Mouse (Mus musculus): ENCODE results near the gene Mast4. TPM values are rescaled to one million over a fixed set of nuclear protein-coding genes. Genes with fewer than 3 reads are reported as not detected.
A peak's percentile ranks its signal among the peaks of the same experiment; 100 is the strongest.

The Mast4 gene
- polyA plus RNA-seq, 1 experiment from 2014 or later = 32.2 TPM

GRCm38 (mm10) chr13:103096346-103097150 lies 237.7 kb downstream of the Mast4 start:
- Histone ChIP-seq H3K27me3 (ENCODE audit: control insufficient read depth, insufficient read depth, low read length) (no peaks in the 10 kb centered on the region), H3K4me2 (replicated peaks) (peak overlapping the region; percentile 82), H3K4me3 (replicated peaks; ENCODE audit: low read length) (peak overlapping the region; percentile 40), H3K27ac (peak overlapping the region; percentile 43), H3K9ac (peak overlapping the region; percentile 60), H3K36me3 (replicated peaks; ENCODE audit: control insufficient read depth, insufficient read depth) (no peaks in the 10 kb centered on the region), H3K9me3 (ENCODE audit: control insufficient read depth, low read length) (no peaks in the 10 kb centered on the region), H3K4me1 (replicated peaks; ENCODE audit: control insufficient read depth, insufficient read depth, low read length) (peaks cover 15% of the 10 kb centered on the region; the same call in 1 of the 2 replicates)
- ATAC-seq (ENCODE audit: low FRiP score) (peak; percentile 89), DNase-seq (ENCODE audit: low spot score) (peak; percentile 71)
- WGBS = 6% methylated on average over 28 of the region's 28 CpGs

- Histone ChIP-seq H3K9me3 (ENCODE audit: control insufficient read depth, low read length) (no peaks in the 10 kb centered on the region), H3K4me1 (replicated peaks; ENCODE audit: control insufficient read depth, insufficient read depth, low read length) (peaks cover 15% of the 10 kb centered on the region; the same call in 1 of the 2 replicates), H3K4me3 (replicated peaks; ENCODE audit: low read length) (peak overlapping the region; percentile 40), H3K4me2 (replicated peaks) (peak overlapping the region; percentile 82), H3K27ac (no peak overlapping the region), H3K36me3 (replicated peaks; ENCODE audit: control insufficient read depth, insufficient read depth) (no peaks in the 10 kb centered on the region), H3K27me3 (ENCODE audit: control insufficient read depth, insufficient read depth, low read length) (no peaks in the 10 kb centered on the region), H3K9ac (no peak overlapping the region)
- ATAC-seq (ENCODE audit: low FRiP score) (no peak), DNase-seq (ENCODE audit: low spot score) (no peak)
- WGBS = 45% methylated on average over 7 of the region's 7 CpGs
Observed at GRCm38 (mm10) chr13:103095491-103095890, 238.8 kb downstream of the Mast4 start.

- Histone ChIP-seq H3K4me3 (replicated peaks; ENCODE audit: low read length) (peak overlapping the region; percentile 0; the same call in 1 of the 2 replicates), H3K27ac (0 out of 2 replicates have a peak overlapping the region, but pooled peaks have one; percentile 20)
- 65% methylated on average over 5 of the region's 5 CpGs for WGBS
Observed at GRCm38 (mm10) chr13:103094595-103094994, 239.7 kb downstream of the Mast4 start.

GRCm38 (mm10) chr13:103093713-103094112 lies 240.6 kb downstream of the Mast4 start:
- Histone ChIP-seq H3K27ac (no peak overlapping the region), H3K4me3 (replicated peaks; ENCODE audit: low read length) (no peak overlapping the region), H3K4me1 (replicated peaks; ENCODE audit: control insufficient read depth, insufficient read depth, low read length) (peaks cover 15% of the 10 kb centered on the region; the same call in 1 of the 2 replicates), H3K4me2 (replicated peaks) (no peak overlapping the region), H3K36me3 (replicated peaks; ENCODE audit: control insufficient read depth, insufficient read depth) (no peaks in the 10 kb centered on the region), H3K9ac (no peak overlapping the region), H3K9me3 (ENCODE audit: control insufficient read depth, low read length) (no peaks in the 10 kb centered on the region), H3K27me3 (ENCODE audit: control insufficient read depth, insufficient read depth, low read length) (no peaks in the 10 kb centered on the region)
- WGBS = 81% methylated on average over 1 of the region's 1 CpGs
- DNase-seq (ENCODE audit: low spot score) (no peak), ATAC-seq (ENCODE audit: low FRiP score) (no peak)

More at GRCm38 (mm10) chr13:103094595-103094994, 239.7 kb downstream of the Mast4 start:
- H3K9ac ChIP-seq = 0 out of 2 replicates have a peak overlapping the region, but pooled peaks have one; percentile 11
- H3K9me3 ChIP-seq (ENCODE audit: control insufficient read depth, low read length) = no peaks in the 10 kb centered on the region
- no peaks in the 10 kb centered on the region for H3K27me3 ChIP-seq (ENCODE audit: control insufficient read depth, insufficient read depth, low read length)
- DNase-seq (ENCODE audit: low spot score) = no peak
- H3K36me3 ChIP-seq (replicated peaks; ENCODE audit: control insufficient read depth, insufficient read depth) = no peaks in the 10 kb centered on the region
- H3K4me2 ChIP-seq (replicated peaks) = peak overlapping the region; percentile 82
- H3K4me1 ChIP-seq (replicated peaks; ENCODE audit: control insufficient read depth, insufficient read depth, low read length) = peaks cover 15% of the 10 kb centered on the region; the same call in 1 of the 2 replicates
- ATAC-seq (ENCODE audit: low FRiP score) = no peak

GRCm38 (mm10) chr13:103085540-103086121 lies 248.7 kb downstream of the Mast4 start:
- no peaks in the 10 kb centered on the region for H3K9me3 ChIP-seq (ENCODE audit: control insufficient read depth, low read length)
- no peak overlapping the region for H3K4me2 ChIP-seq (replicated peaks)
- H3K36me3 ChIP-seq (replicated peaks; ENCODE audit: control insufficient read depth, insufficient read depth) = no peaks in the 10 kb centered on the region
- H3K4me3 ChIP-seq (replicated peaks; ENCODE audit: low read length) = no peak overlapping the region
- WGBS = 82% methylated on average over 15 of the region's 15 CpGs
- no peaks in the 10 kb centered on the region for H3K27me3 ChIP-seq (ENCODE audit: control insufficient read depth, insufficient read depth, low read length)
- no peaks in the 10 kb centered on the region for H3K4me1 ChIP-seq (replicated peaks; ENCODE audit: control insufficient read depth, insufficient read depth, low read length)
- DNase-seq (ENCODE audit: low spot score) (no peak), ATAC-seq (ENCODE audit: low FRiP score) (0 out of 2 replicates have a peak, but pooled peaks have one; percentile 24)
- H3K27ac ChIP-seq = no peak overlapping the region
- H3K9ac ChIP-seq = no peak overlapping the region

- no peak overlapping the region for H3K4me3 ChIP-seq (replicated peaks; ENCODE audit: low read length)
- no peak for DNase-seq (ENCODE audit: low spot score)
- ATAC-seq (ENCODE audit: low FRiP score) = no peak
- no peaks in the 10 kb centered on the region for H3K36me3 ChIP-seq (replicated peaks; ENCODE audit: control insufficient read depth, insufficient read depth)
- 90% methylated on average over 4 of the region's 6 CpGs for WGBS
- no peaks in the 10 kb centered on the region for H3K9me3 ChIP-seq (ENCODE audit: control insufficient read depth, low read length)
- H3K4me1 ChIP-seq (replicated peaks; ENCODE audit: control insufficient read depth, insufficient read depth, low read length) = no peaks in the 10 kb centered on the region
- H3K4me2 ChIP-seq (replicated peaks) = no peak overlapping the region
- no peak overlapping the region for H3K27ac ChIP-seq
- no peak overlapping the region for H3K9ac ChIP-seq
- H3K27me3 ChIP-seq (ENCODE audit: control insufficient read depth, insufficient read depth, low read length) = no peaks in the 10 kb centered on the region
Observed at GRCm38 (mm10) chr13:103082891-103083290, 251.4 kb downstream of the Mast4 start.

GRCm38 (mm10) chr13:103079806-103080205 lies 254.5 kb downstream of the Mast4 start:
- no peak overlapping the region for H3K27ac ChIP-seq
- H3K27me3 ChIP-seq (ENCODE audit: control insufficient read depth, insufficient read depth, low read length) = no peaks in the 10 kb centered on the region
- 69% methylated on average over 4 of the region's 4 CpGs for WGBS
- no peaks in the 10 kb centered on the region for H3K36me3 ChIP-seq (replicated peaks; ENCODE audit: control insufficient read depth, insufficient read depth)
- no peak for DNase-seq (ENCODE audit: low spot score)
- no peak for ATAC-seq (ENCODE audit: low FRiP score)
- no peaks in the 10 kb centered on the region for H3K9me3 ChIP-seq (ENCODE audit: control insufficient read depth, low read length)
- H3K4me3 ChIP-seq (replicated peaks; ENCODE audit: low read length) = no peak overlapping the region
- no peak overlapping the region for H3K9ac ChIP-seq
- no peak overlapping the region for H3K4me2 ChIP-seq (replicated peaks)
- no peaks in the 10 kb centered on the region for H3K4me1 ChIP-seq (replicated peaks; ENCODE audit: control insufficient read depth, insufficient read depth, low read length)

- H3K27me3 ChIP-seq (ENCODE audit: control insufficient read depth, insufficient read depth, low read length) = no peaks in the 10 kb centered on the region
- no peak for ATAC-seq (ENCODE audit: low FRiP score)
- H3K4me3 ChIP-seq (replicated peaks; ENCODE audit: low read length) = no peak overlapping the region
- no peaks in the 10 kb centered on the region for H3K9me3 ChIP-seq (ENCODE audit: control insufficient read depth, low read length)
- WGBS = 95% methylated on average over 6 of the region's 6 CpGs
- H3K27ac ChIP-seq = no peak overlapping the region
- no peak for DNase-seq (ENCODE audit: low spot score)
- H3K9ac ChIP-seq = no peak overlapping the region
- H3K4me1 ChIP-seq (replicated peaks; ENCODE audit: control insufficient read depth, insufficient read depth, low read length) = no peaks in the 10 kb centered on the region
- H3K4me2 ChIP-seq (replicated peaks) = no peak overlapping the region
- no peaks in the 10 kb centered on the region for H3K36me3 ChIP-seq (replicated peaks; ENCODE audit: control insufficient read depth, insufficient read depth)
Observed at GRCm38 (mm10) chr13:103078815-103079214, 255.5 kb downstream of the Mast4 start.

- Histone ChIP-seq H3K4me2 (replicated peaks) (no peak overlapping the region), H3K9ac (no peak overlapping the region), H3K4me3 (replicated peaks; ENCODE audit: low read length) (no peak overlapping the region), H3K9me3 (ENCODE audit: control insufficient read depth, low read length) (no peaks in the 10 kb centered on the region), H3K27me3 (ENCODE audit: control insufficient read depth, insufficient read depth, low read length) (no peaks in the 10 kb centered on the region), H3K27ac (no peak overlapping the region), H3K36me3 (replicated peaks; ENCODE audit: control insufficient read depth, insufficient read depth) (no peaks in the 10 kb centered on the region), H3K4me1 (replicated peaks; ENCODE audit: control insufficient read depth, insufficient read depth, low read length) (no peaks in the 10 kb centered on the region)
- WGBS = 85% methylated on average over 4 of the region's 4 CpGs
- ATAC-seq (ENCODE audit: low FRiP score) = no peak
- DNase-seq (ENCODE audit: low spot score) = no peak
Observed at GRCm38 (mm10) chr13:103073461-103073860, 260.8 kb downstream of the Mast4 start.

All from hindbrain, embryonic 14.5 days (tissue).